Comparison of ENCODE assay signal across 11 mouse cellular contexts in the genomic region with DNA sequence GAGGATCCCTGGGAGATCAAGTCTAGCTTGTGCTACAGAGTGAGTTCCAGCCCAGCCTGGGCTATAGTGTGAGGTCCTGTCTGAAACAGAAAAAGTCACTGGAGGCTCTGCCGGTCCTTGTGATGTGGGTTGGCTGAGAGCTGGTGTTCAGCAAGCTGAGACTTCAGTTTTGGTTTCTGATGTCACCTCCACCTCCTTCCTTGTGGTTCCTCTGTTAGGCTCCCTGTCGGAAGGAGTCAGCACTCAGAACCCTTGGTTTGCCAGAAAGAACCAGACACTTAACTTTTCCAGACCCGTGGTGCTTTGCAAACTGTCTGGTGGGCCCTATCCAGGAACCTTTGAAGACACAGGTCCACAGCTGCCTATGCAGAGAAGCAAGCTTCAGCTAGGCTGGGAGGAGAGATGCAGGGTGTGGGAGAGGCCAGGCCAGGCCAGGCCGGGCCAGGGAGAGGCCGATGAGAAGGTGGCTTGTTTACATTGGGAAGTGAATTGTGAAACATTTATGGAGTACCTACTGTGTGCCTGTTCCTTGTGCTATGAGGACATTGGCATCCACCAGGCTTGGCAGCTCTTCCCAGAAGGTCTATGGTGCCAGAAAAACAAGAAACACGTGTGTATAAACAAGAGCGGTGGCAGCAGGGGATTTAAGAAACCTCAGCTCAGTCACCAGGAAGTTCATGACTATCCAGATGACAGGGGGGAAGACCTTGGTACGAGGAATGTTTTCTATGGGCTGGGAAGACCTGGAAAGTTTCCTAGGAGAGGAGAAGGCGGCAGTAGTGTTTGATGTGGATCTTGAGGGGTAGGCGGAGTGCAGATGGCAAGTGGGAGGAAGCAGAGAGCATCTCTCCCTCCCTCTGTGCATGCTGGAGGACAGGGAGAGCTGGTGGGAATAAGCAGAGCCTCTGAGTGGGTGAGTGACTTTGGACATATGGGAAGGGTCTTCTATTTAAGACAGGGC. TPM values are rescaled to one million over a fixed set of nuclear protein-coding genes. Genes with fewer than 3 reads are reported as not detected.
DNase-seq lines count a peak whose midpoint lies in the region; ATAC-seq and TF ChIP-seq lines count a peak whose summit lies in the region.
"Had no signal": no experiment of that assay in that cellular context is flagged by ENCODE, and none has a peak within 500 bp of the region (broad histone marks: within the 10 kb centered on the region; RNA-seq: fewer than 3 reads in every experiment).

No protein-coding gene starts in this region.

- H3K4me2 ChIP-seq in kidney, postnatal 0 days (ENCODE audit: low read length) = no peak overlapping the region
- H3K4me2 ChIP-seq in intestine, embryonic 16.5 days (ENCODE audit: low read depth, low read length) = no peak overlapping the region
- H3K4me2 ChIP-seq: embryonic facial prominence, embryonic 12.5 days had no signal

- TF ChIP-seq CTCF in kidney, postnatal 0 days (IDR thresholded peaks at IDR 0.05; ENCODE audit: low read depth) = no peak

- H3K27ac ChIP-seq in kidney, postnatal 0 days = no peak overlapping the region
- H3K27ac ChIP-seq in intestine, embryonic 16.5 days (ENCODE audit: low read length) = peak overlapping the region; percentile 30; the same call in 1 of the 2 replicates
- H3K27ac ChIP-seq in limb, embryonic 10.5 days = no peak overlapping the region
- H3K27ac ChIP-seq: embryonic facial prominence, embryonic 12.5 days; macrophage had no signal

- DNase-seq in kidney, postnatal 0 days (ENCODE audit: low spot score) = peak; percentile 14
- no peak for DNase-seq in kidney, postnatal 14 days
- peak; percentile 93 for DNase-seq in brain, adult 2 months (ENCODE audit: low read depth, low spot score)
- peak; percentile 95 for DNase-seq in lung, postnatal 36 days
- no peak for DNase-seq in urinary bladder, postnatal 10 days (ENCODE audit: low spot score)
- no peak for DNase-seq in limb, embryonic 10.5 days (ENCODE audit: low spot score)
- DNase-seq in embryo, embryonic 10.5 days (ENCODE audit: low spot score) = no peak

- no peak overlapping the region for H3K9ac ChIP-seq in kidney, postnatal 0 days (ENCODE audit: low read depth, low read length)
- H3K9ac ChIP-seq in intestine, embryonic 16.5 days (ENCODE audit: low read depth, low read length) = no peak overlapping the region
- H3K9ac ChIP-seq: embryonic facial prominence, embryonic 12.5 days had no signal

- ATAC-seq in kidney, postnatal 0 days (replicated peaks; ENCODE audit: low FRiP score, low read depth) = no peak
- ATAC-seq in intestine, embryonic 16.5 days = peak; percentile 38; the same call in 1 of the 2 replicates
- ATAC-seq: hindbrain, embryonic 16.5 days had no signal

- 37% methylated on average over 10 of the region's 10 CpGs for WGBS in kidney, postnatal 0 days
- 58% methylated on average over 10 of the region's 10 CpGs for WGBS in intestine, embryonic 16.5 days
- 70% methylated on average over 10 of the region's 10 CpGs for WGBS in limb, embryonic 10.5 days

- no peaks in the 10 kb centered on the region; the same call in 1 of the 2 replicates for H3K4me1 ChIP-seq in kidney, postnatal 0 days (replicated peaks; ENCODE audit: insufficient read depth, low read length)
- H3K4me1 ChIP-seq in intestine, embryonic 16.5 days (ENCODE audit: control insufficient read depth, insufficient read depth, low read length) = peaks cover 21% of the 10 kb centered on the region
- H3K4me1 ChIP-seq in limb, embryonic 10.5 days = peaks cover 21% of the 10 kb centered on the region
- H3K4me1 ChIP-seq: embryonic facial prominence, embryonic 12.5 days had no signal

- H3K4me3 ChIP-seq in kidney, postnatal 0 days (replicated peaks; ENCODE audit: low read depth, low read length) = no peak overlapping the region
- no peak overlapping the region for H3K4me3 ChIP-seq in intestine, embryonic 16.5 days (ENCODE audit: low read length)
- no peak overlapping the region for H3K4me3 ChIP-seq in limb, embryonic 10.5 days
- H3K4me3 ChIP-seq: embryonic facial prominence, embryonic 12.5 days had no signal

- no peaks in the 10 kb centered on the region for H3K27me3 ChIP-seq in kidney, postnatal 0 days (ENCODE audit: insufficient read depth, low read length)
- no peaks in the 10 kb centered on the region for H3K27me3 ChIP-seq in intestine, embryonic 16.5 days (replicated peaks; ENCODE audit: control insufficient read depth, insufficient read depth, low read length)
- no peaks in the 10 kb centered on the region for H3K27me3 ChIP-seq in limb, embryonic 10.5 days (ENCODE audit: low read depth, poor library complexity, severe bottlenecking)
- H3K27me3 ChIP-seq: embryonic facial prominence, embryonic 12.5 days had no signal

- H3K36me3 ChIP-seq in kidney, postnatal 0 days (ENCODE audit: insufficient read depth, low read length) = no peaks in the 10 kb centered on the region
- 0 out of 2 replicates have a peak, but pooled peaks cover 4% of the 10 kb centered on the region for H3K36me3 ChIP-seq in intestine, embryonic 16.5 days (ENCODE audit: control insufficient read depth, insufficient read depth, low read length)
- no peaks in the 10 kb centered on the region for H3K36me3 ChIP-seq in limb, embryonic 10.5 days
- H3K36me3 ChIP-seq: embryonic facial prominence, embryonic 12.5 days had no signal

- H3K9me3 ChIP-seq in kidney, postnatal 0 days (replicated peaks; ENCODE audit: low read length) = no peaks in the 10 kb centered on the region
- no peaks in the 10 kb centered on the region for H3K9me3 ChIP-seq in intestine, embryonic 16.5 days (ENCODE audit: control insufficient read depth, low read length)
- no peaks in the 10 kb centered on the region for H3K9me3 ChIP-seq in limb, embryonic 10.5 days (replicated peaks)
- H3K9me3 ChIP-seq: embryonic facial prominence, embryonic 12.5 days had no signal

RNA-seq across cellular contexts. Expression of a gene that starts 13.4 kb away (rescaled TPM):
- 5.1 and 5.7 TPM in 2 replicates for polyA plus RNA-seq in kidney, postnatal 0 days (2015; fragmentation: Nextera tagmentation; extraction: Ambion mirVana)
- 18.3 and 19.0 TPM in 2 replicates for polyA plus RNA-seq in intestine, embryonic 16.5 days (2015; fragmentation: Nextera tagmentation; extraction: Ambion mirVana)
- 0.96 and 1.2 TPM in 2 replicates for polyA plus RNA-seq in limb, embryonic 10.5 days (2016; fragmentation: Nextera tagmentation; extraction: Ambion mirVana)

Comparison
In these comparisons a context has a peak if more than half of its experiments do, and no peak if none do; other contexts are left out.
1. DNase-seq: peak in kidney, postnatal 0 days (single experiment), brain, adult 2 months (single experiment) and lung, postnatal 36 days (single experiment); none in kidney, postnatal 14 days (single experiment), urinary bladder, postnatal 10 days (single experiment), limb, embryonic 10.5 days (single experiment) and embryo, embryonic 10.5 days (single experiment).